Mouse (Mus musculus) skeletal muscle tissue, postnatal 0 days (tissue): ENCODE data around the gene Tbc1d15. TPM values are rescaled to one million over a fixed set of nuclear protein-coding genes. Genes with fewer than 3 reads are reported as not detected.

Experiments used
- polyA plus RNA-seq: library from polyadenylated mRNA; unstranded; fragments of >200 nt; fragmentation: Nextera tagmentation; extraction: Ambion mirVana; gene quantifications from 2 replicates; pipeline ENCODE4 v1.2.1, GENCODE M21; 2015

Gene Tbc1d15
- 33.7 and 35.1 TPM in 2 replicates for polyA plus RNA-seq

DNA sequence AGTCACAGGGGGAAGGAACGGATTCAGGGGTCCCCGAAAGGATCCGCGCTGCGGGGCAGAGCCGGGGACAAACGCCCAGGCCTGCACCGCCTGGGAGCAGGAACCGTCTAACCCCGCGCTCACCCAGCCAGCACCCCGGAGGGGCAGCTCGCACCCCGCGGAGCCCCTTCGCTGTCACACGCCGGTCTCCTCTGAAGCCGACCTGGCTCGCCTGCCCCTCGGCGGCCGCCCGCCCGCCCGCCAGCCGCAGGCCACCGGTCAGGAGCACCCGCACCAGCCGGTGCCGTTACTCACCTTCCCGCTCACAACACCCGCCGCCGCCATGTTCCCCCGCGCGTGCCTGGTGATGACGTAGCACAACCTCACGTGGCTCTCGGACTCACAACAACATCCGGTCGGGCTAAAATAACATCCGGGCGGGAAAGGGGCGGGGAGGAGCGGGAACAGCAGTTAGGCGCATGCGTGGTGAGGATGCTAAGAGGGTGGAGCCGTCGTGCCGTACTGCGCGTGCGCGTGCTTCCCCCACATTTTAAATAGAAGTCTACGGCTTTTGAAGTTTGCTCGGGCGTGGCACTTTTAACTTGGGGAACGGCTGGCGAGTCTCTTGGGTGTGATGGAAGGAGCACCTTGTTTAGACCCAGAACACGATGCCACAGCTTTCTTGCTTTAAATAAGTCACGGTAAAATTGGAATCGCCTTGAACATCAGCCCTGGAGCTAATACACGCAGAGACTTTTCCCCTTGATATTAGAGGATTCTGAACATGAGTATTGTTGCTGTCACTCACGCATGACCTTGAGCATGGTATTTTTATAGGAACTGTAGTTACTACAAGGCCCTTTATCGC is at the start of gene Tbc1d15:
Gene Tbc1d15, minus strand, starts transcription at position 380 of the 847 bp plus-strand sequence.

GRCm38 (mm10) chr10:115184697-115185096 is 66.6 kb downstream of the Tbc1d15 start, which contains the start of gene Tph2:
Tph2 (minus strand) TSS chr10:115185022.

Other genes with a start within 250 kb of the Tbc1d15 start
- 0.06 and 0.12 TPM in 2 replicates for gene Tph2, start 66.4 kb downstream of the Tbc1d15 start, polyA plus RNA-seq
- gene Rab21, start 64.1 kb upstream of the Tbc1d15 start, polyA plus RNA-seq, result 5.7 and 6.1 TPM in 2 replicates
- gene Tmem19, start 111.0 kb upstream of the Tbc1d15 start, polyA plus RNA-seq, result 12.8 and 14.9 TPM in 2 replicates
- 11.0 and 12.1 TPM in 2 replicates for gene Thap2, start 133.0 kb upstream of the Tbc1d15 start, polyA plus RNA-seq
- 6.3 and 6.7 TPM in 2 replicates for gene Zfc3h1, start 133.5 kb upstream of the Tbc1d15 start, polyA plus RNA-seq